Mouse (Mus musculus): ENCODE measurements at regions not wholly inside any gene's neighbourhood (a gene's known extent, or its start where the extent isn't known, plus 50 kb on each side); places are given as distances from the start of the nearest gene placed in this dataset.

- no peak for DNase-seq (ENCODE audit: low spot score in 2 of 2)
These were observed 55.6 kb downstream of the Evx1 start for GRCm38 (mm10) chr6:52368734-52369412.

- DNase-seq (ENCODE audit: low spot score in 2 of 2): no peak
These were observed 57.6 kb downstream of the Evx1 start for GRCm38 (mm10) chr6:52370806-52371360.

DNA sequence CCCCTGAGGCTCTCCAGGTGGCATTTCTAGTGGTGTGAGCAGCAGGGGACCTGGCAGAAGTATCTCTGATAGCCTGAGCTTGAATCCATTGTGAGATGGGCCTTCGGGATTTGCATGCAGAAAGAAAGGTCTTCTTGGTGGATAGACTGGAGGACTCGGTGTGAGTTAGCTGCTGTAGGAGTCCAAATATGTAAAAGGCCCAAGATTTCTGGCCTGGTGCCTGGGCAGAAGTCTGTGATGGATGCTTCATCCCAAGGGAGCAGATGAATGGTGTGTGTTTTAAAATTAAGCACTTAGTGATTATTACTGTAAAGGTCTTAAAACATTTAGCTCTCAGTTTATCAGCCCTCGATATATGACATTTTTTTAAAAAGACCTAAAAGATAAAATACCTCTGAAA is 65.8 kb downstream of the Evx1 start:
- DNase-seq (ENCODE audit: low spot score in 2 of 2): no peak

GRCm38 (mm10) chr6:52379588-52379987 is 66.3 kb downstream of the Evx1 start:
- no peak for DNase-seq (ENCODE audit: low spot score in 2 of 2)

- DNase-seq (ENCODE audit: low spot score in 2 of 2): no peak
These were observed 71.7 kb downstream of the Evx1 start for GRCm38 (mm10) chr6:52385044-52385443.

GRCm38 (mm10) chr6:52401404-52401803 is 88.1 kb downstream of the Evx1 start:
- no peak for DNase-seq (ENCODE audit: low spot score in 2 of 2)

DNA sequence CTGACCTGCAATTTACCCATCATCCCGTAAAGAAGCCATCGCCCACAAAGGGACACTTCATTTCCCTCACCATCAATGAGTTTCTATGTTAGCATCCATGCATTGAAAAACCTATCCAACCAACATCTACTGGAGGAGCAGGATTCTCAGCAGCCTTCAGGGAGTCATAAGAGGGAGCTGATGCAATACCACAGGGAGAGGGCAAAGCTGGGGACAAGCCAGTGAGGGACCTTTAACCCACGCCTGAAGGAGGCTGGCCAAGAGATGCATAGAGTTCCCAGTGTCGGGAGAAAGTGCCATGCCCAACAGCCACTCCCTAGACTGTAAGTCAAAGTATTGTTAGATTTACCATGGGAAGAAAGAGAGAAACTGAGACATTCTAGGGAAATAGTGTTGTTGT is 96.7 kb downstream of the Evx1 start:
- no peak for DNase-seq (ENCODE audit: low spot score in 2 of 2)

- DNase-seq (ENCODE audit: low spot score in 2 of 2): no peak
These were observed 97.4 kb downstream of the Evx1 start for GRCm38 (mm10) chr6:52410711-52411110.

GRCm38 (mm10) chr6:52411302-52411701 is 98.0 kb downstream of the Evx1 start:
- DNase-seq (ENCODE audit: low spot score in 2 of 2): no peak

DNA sequence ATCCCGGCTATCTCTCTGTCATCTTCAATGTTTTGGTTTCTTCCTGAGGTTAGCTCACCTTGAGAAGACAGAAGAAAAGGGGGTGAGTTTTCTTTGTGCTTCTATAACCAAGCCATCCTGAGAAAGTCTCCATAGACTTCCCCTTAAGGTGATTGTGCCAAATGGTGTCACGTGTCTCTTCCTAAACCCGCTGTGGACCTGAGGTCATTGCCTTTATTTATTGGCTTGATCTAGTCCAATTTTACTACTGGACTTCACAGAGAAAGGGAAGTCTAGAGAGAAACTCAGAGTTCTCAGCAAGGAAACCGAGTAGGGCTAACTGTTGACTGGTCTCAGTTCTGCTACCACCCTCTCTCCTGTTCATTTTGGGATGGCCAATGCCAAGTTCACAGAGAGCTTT is 100.3 kb downstream of the Evx1 start:
- no peak for DNase-seq (ENCODE audit: low spot score in 2 of 2)

DNA sequence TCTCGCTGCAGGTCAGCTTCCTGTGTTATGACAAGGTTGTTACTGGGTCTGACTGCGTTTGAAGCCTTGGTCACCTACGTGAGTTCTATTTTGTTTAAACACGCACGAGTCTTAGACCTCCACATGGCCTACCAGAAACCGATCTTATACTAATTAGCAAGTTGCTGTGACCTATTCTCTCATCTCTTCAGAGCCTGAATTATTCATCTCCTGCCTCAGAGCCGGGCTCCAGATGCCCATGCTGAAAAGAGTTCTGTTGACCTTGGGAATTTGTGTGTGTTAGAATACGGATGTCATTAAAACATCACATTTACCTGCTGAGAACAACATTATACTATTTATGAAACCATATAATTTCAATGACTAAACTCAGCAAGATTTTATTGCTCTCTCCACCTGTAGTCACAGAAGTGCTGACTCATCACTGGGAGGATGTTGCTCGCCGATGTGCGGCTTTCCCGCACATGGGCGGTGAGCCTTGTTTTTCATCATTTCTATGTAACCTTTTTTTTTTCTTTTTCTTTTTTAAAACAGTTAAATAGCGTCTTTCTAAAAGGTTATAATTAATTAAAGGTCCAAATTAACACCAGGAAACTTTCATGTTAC is 102.1 kb downstream of the Evx1 start:
- no peak for DNase-seq (ENCODE audit: low spot score in 2 of 2)

DNA sequence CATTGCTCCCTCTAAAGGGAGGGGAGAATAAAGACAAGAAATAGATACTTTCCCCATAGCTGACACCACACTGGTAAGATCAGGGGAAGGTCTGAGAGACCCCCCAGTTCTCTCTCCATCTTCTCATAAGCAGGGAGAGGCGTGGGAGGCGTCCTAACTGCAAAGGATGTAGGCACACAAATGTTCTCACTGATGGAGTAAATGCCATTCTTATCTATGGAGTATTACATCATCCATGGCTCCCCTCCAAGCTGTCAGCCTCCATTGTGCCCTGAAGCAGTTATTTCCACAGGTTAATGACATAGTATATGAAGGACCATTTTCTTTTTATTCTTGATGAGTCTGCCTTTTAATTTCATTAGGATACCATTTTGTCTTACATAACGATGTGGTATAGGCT is 103.2 kb downstream of the Evx1 start:
- no peak for DNase-seq (ENCODE audit: low spot score in 2 of 2)

DNA sequence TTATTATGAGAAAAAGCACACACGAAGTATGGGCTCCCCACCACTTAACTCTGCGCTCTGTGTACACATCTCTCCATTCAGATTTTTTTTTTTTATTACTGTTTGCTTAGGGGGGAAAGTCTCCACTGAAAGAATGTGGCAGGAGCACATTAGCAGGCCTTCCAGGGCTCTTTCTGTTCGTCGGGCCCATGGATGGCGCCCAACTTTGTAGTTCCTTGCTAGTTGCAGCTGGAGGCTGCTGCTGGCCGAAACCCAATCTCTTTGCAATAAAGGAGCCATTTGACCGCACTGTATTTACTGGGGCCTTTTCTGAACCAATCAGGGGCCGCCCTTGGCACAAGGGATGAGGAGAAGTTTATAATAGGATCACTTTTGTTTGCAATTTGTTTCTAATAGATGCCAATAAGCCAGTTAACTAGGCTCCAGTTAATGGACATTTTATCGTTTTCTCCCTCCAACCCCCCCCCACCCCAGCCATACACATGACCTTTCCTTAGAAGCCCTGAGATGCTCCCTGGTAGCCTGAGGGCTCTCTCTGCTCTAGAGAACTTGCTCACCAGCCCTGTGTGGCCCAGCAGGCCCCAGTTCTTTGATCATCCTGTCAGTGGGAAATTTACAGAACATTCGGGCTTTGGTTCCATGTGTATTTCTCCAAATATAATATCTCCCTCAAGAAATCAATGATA is 104.3 kb downstream of the Evx1 start:
- DNase-seq (ENCODE audit: low spot score in 2 of 2): peak in 1 of 2 experiments; percentile 6

GRCm38 (mm10) chr6:52418451-52419170 is 105.3 kb downstream of the Evx1 start:
- no peak for DNase-seq (ENCODE audit: low spot score in 2 of 2)

GRCm38 (mm10) chr6:52420276-52420970 is 107.1 kb downstream of the Evx1 start:
- DNase-seq (ENCODE audit: low spot score in 2 of 2): no peak

DNA sequence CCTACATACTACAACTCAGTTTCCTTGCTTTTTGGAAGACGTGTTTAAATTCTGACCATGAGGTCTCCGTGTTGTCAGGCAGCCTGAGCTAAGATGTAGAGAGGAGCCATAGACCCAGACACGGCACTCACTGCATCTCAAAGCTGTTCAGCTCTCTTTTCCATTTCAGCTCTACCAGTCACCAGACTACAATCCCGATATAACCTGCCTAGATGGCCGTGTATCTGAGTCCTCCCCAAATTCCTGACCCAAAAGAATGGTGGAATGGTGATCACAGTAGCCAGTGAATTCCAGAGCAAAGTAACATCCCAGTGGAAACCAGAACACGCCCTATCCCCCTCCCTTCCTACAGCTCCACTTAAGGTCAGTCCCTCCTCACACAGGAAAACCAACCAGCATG is 108.5 kb downstream of the Evx1 start:
- DNase-seq (ENCODE audit: low spot score in 2 of 2): no peak

DNA sequence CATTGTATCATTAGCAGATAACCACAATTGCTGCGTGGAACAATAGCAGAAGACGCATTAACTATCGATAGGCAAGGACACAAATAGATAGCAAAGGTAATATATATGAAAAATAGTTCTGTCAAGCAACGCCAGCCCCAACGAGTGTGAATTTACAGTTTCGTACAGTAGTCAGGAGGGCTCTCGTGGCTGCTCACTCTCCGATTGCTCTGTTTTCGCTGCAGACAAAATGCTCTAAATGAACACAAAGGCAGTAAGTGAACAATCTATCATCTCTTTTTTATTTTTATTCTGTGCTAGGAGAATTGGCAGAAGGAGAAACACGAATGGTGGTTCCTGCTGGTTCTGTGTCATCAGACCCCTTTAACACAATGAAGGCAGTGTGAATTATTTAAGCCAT is 109.4 kb downstream of the Evx1 start:
- no peak for DNase-seq (ENCODE audit: low spot score in 2 of 2)

- DNase-seq (ENCODE audit: low spot score in 2 of 2): no peak
These were observed 110.3 kb downstream of the Evx1 start for GRCm38 (mm10) chr6:52423581-52424107.

GRCm38 (mm10) chr6:52424440-52424839 is 111.1 kb downstream of the Evx1 start:
- no peak for DNase-seq (ENCODE audit: low spot score in 2 of 2)

- DNase-seq (ENCODE audit: low spot score in 2 of 2): no peak
These were observed 111.8 kb downstream of the Evx1 start for GRCm38 (mm10) chr6:52425082-52425481.

GRCm38 (mm10) chr6:52428489-52429203 is 115.3 kb downstream of the Evx1 start:
- DNase-seq (ENCODE audit: low spot score in 2 of 2): peak in 1 of 2 experiments; percentile 19

Measured in frontal cortex, postnatal 36 days (tissue).